Mouse (Mus musculus): ENCODE measurements around the gene 4930430A15Rik. TPM values are rescaled to one million over a fixed set of nuclear protein-coding genes. Genes with fewer than 3 reads are reported as not detected.

The 4930430A15Rik gene
- polyA plus RNA-seq (2012; ENCODE audit: insufficient read depth, low replicate concordance): not detected in 2 replicates

DNA sequence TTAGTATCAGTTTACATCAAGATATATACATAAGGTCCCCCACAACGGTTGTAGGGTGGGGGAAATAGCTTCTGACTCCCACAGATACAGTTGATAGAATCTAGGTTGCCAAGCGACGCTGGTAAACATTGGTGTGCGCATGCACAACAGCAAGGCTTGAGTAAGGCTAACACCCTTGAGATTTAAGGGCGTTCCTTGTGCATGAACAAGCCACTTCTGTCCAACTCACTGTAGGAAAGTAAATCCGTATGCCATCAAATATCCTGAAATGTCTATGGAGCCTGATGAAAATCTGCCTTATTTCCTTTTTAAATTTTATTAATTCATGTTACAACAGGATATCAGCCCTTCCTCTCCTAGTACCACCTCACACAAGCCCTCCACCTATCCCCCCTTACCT, at the start of gene 4930430A15Rik:
Gene 4930430A15Rik, minus strand, starts transcription at position 101 of the 400 bp plus-strand sequence.
- Histone ChIP-seq H3K36me3 (replicated peaks; ENCODE audit: low read length) (no peaks in the 10 kb centered on the region), H3K4me1 (no peaks in the 10 kb centered on the region), H3K27me3 (replicated peaks) (no peaks in the 10 kb centered on the region), H3K4me3 (replicated peaks) (no peak within 1 kb of the TSS), H3K9me3 (peaks cover 7% of the 10 kb centered on the region; the same call in 1 of the 2 replicates)
- no peak for TF ChIP-seq FLI1 (IDR thresholded peaks at IDR 0.05; ENCODE audit: low read length)
- TF ChIP-seq GATA1 (IDR thresholded peaks at IDR 0.05; ENCODE audit: borderline replicate concordance, low read length): no peak

DNA sequence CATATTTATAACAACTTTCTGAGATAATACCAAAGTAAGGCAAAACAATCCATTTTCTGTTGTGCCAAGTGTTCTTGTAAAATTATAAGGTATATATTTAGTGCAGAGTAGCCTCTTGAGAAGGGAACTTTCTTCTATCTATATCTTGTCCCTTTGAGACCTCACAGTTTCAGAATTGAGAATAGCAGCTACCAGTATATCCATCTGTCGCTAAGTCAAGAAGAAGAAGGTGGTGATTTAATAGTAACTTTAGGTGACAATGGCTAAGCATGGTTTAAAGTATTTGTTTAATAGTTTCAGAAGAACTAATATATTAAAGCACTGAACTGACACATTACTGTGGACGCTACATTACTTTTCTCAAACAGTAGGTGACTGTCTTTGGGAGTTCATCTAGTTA, 44.6 kb upstream of the 4930430A15Rik start, which contains the start of gene Olfr1277:
Gene Olfr1277, minus strand, starts transcription at position 101 of the 400 bp plus-strand sequence.
- no peaks in the 10 kb centered on the region for H3K4me1 ChIP-seq
- no peak for TF ChIP-seq GATA1 (IDR thresholded peaks at IDR 0.05; ENCODE audit: borderline replicate concordance, low read length)
- no peak for TF ChIP-seq FLI1 (IDR thresholded peaks at IDR 0.05; ENCODE audit: low read length)
- no peak within 1 kb of the TSS for H3K4me3 ChIP-seq (replicated peaks)
- no peaks in the 10 kb centered on the region for H3K9me3 ChIP-seq
- no peaks in the 10 kb centered on the region for H3K36me3 ChIP-seq (replicated peaks; ENCODE audit: low read length)
- H3K27me3 ChIP-seq (replicated peaks): no peaks in the 10 kb centered on the region

DNA sequence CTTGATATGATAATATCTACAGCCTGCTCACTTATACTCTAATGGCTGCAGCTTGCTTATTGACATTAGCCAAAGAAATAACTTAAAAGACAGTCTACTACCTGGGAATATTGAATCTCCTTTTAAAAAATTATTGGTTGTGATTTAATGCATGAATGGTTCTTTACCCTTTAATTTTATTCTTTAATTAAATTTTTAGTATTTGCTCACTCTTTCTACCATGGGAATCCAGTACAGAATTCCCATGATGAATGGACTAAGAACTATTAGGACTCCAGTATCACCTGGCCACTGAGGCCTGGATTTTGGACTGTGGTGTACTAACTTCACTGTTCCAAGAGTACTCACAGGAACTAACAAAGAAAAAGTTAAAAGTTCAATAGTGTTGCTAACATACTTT, 24.8 kb upstream of the 4930430A15Rik start, which contains the start of gene Olfr1276:
Gene Olfr1276, plus strand, starts transcription at position 301 of the 400 bp plus-strand sequence.
- no peak for TF ChIP-seq GATA1 (IDR thresholded peaks at IDR 0.05; ENCODE audit: borderline replicate concordance, low read length)
- no peaks in the 10 kb centered on the region for H3K36me3 ChIP-seq (replicated peaks; ENCODE audit: low read length)
- H3K27me3 ChIP-seq (replicated peaks): no peaks in the 10 kb centered on the region
- no peaks in the 10 kb centered on the region for H3K9me3 ChIP-seq
- no peaks in the 10 kb centered on the region for H3K4me1 ChIP-seq
- H3K4me3 ChIP-seq (replicated peaks): no peak within 1 kb of the TSS

DNA sequence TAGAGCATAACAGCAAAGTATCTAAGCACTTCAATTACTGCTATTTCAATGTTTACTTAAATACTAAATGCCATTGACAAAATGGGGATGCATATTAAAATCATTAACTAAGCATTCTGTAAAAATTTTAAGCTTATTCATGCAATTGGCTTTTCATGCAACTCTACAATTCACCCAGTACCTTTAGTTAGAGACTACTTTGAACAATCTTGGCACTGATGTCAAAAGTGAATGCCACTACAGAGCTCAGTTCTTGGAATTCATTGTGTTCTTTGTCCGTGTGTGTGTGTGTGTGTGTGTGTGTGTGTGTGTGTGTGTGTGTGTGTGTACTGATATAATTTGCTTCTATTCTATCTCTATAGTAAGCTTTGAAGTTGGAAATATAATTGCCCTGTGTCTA, 5.8 kb upstream of the 4930430A15Rik start, which contains the start of gene Olfr1275:
Gene Olfr1275, minus strand, starts transcription at position 101 of the 400 bp plus-strand sequence.
- H3K9me3 ChIP-seq: no peaks in the 10 kb centered on the region; the same call in 1 of the 2 replicates

DNA sequence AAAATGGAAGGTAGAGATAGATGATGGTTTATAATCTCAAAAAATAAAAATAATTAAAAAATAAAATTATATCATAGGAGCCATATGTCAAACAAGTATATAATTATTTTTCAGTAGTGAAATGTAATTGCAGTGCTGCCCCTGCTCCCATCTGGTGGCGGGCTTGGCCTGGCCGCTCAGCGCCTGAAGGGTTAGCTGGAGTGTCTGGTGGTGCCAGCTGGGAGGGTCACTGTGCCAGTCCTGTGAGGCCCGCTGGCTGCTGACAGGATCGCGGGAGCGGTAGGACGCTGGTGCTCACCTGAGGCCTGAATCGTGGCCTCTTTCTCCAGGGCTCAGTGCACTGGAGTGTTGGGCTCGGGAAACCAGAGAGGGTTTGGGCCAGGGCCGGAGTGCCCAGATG, 47.3 kb downstream of the 4930430A15Rik start:
- Histone ChIP-seq H3K4me3 (replicated peaks) (no peak overlapping the region), H3K9me3 (peaks cover 6% of the 10 kb centered on the region), H3K27me3 (replicated peaks) (no peaks in the 10 kb centered on the region), H3K4me1 (no peaks in the 10 kb centered on the region), H3K36me3 (replicated peaks; ENCODE audit: low read length) (no peaks in the 10 kb centered on the region)
- no peak for TF ChIP-seq GATA1 (IDR thresholded peaks at IDR 0.05; ENCODE audit: borderline replicate concordance, low read length)
- no peak for TF ChIP-seq FLI1 (IDR thresholded peaks at IDR 0.05; ENCODE audit: low read length)

More for the DNA sequence above, 5.8 kb upstream of the 4930430A15Rik start, which contains the start of gene Olfr1275:
- TF ChIP-seq FLI1 (IDR thresholded peaks at IDR 0.05; ENCODE audit: low read length) (no peak), GATA1 (IDR thresholded peaks at IDR 0.05; ENCODE audit: borderline replicate concordance, low read length) (no peak)
- no peaks in the 10 kb centered on the region for H3K36me3 ChIP-seq (replicated peaks; ENCODE audit: low read length)
- no peaks in the 10 kb centered on the region for H3K4me1 ChIP-seq
- H3K27me3 ChIP-seq (replicated peaks): no peaks in the 10 kb centered on the region
- H3K4me3 ChIP-seq (replicated peaks): no peak within 1 kb of the TSS

DNA sequence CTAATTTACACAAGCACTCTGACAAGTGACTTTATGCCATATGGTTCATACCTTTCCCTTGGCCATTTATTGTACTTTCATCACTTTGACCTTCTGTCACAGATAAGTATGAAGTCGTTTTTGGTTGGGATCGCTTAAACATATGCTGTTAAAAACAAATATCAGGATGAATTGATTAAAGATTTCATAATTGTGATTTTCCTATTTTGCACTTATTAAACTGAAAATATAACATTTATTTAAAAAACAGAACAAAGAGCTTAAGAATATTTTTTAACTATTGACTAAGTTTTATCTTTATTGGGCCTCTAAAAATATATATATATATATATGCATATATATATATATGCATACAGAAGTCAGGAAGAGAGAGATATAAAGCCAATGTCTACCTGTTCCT, 76.6 kb downstream of the 4930430A15Rik start, which contains the start of gene Gm15130:
Gene Gm15130, minus strand, starts transcription at position 101 of the 400 bp plus-strand sequence.
- TF ChIP-seq GATA1 (IDR thresholded peaks at IDR 0.05; ENCODE audit: borderline replicate concordance, low read length): no peak
- no peak for TF ChIP-seq FLI1 (IDR thresholded peaks at IDR 0.05; ENCODE audit: low read length)
- Histone ChIP-seq H3K4me1 (no peaks in the 10 kb centered on the region), H3K4me3 (replicated peaks) (no peak within 1 kb of the TSS), H3K27me3 (replicated peaks) (no peaks in the 10 kb centered on the region), H3K9me3 (no peaks in the 10 kb centered on the region), H3K36me3 (replicated peaks; ENCODE audit: low read length) (no peaks in the 10 kb centered on the region)

DNA sequence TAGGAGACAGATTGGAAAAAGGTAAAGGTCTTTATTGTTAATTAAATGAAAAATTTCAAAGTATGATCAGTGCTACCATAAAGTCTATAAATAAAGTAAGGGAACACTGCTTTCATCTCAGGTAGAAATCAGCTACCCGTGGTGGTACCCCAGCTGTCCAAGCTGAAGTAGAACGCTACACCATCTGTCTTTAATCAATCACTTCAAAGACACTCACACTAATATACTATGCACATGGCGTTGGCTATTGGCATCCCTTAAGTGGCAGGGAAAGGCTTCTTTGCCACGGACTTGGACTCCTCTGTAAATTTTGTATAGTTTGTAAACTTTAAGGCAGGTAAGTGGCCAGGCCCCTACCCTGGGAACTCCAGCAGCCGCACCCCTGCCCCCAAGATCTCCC, 93.7 kb downstream of the 4930430A15Rik start:
- no peaks in the 10 kb centered on the region for H3K36me3 ChIP-seq (replicated peaks; ENCODE audit: low read length)
- H3K27me3 ChIP-seq (replicated peaks): no peaks in the 10 kb centered on the region
- no peaks in the 10 kb centered on the region for H3K4me1 ChIP-seq
- no peak overlapping the region for H3K4me3 ChIP-seq (replicated peaks)
- no peaks in the 10 kb centered on the region for H3K9me3 ChIP-seq
- no peak for TF ChIP-seq FLI1 (IDR thresholded peaks at IDR 0.05; ENCODE audit: low read length)
- TF ChIP-seq GATA1 (IDR thresholded peaks at IDR 0.05; ENCODE audit: borderline replicate concordance, low read length): no peak

Other genes starting within 250 kb of the 4930430A15Rik start
- not detected in 2 replicates for gene Gm13941, start 123.6 kb downstream of the 4930430A15Rik start, polyA plus RNA-seq (2012; ENCODE audit: insufficient read depth, low replicate concordance)
- not detected in 2 replicates for gene Gm15130, start 76.7 kb downstream of the 4930430A15Rik start, polyA plus RNA-seq (2012; ENCODE audit: insufficient read depth, low replicate concordance)
- gene Olfr1275, start 5.7 kb upstream of the 4930430A15Rik start, polyA plus RNA-seq (2012; ENCODE audit: insufficient read depth, low replicate concordance): not detected in 2 replicates
- gene Olfr1276, start 24.9 kb upstream of the 4930430A15Rik start, polyA plus RNA-seq (2012; ENCODE audit: insufficient read depth, low replicate concordance): 1.2 TPM in 1 of 2 replicates, not detected in the other
- gene Olfr1277, start 44.5 kb upstream of the 4930430A15Rik start, polyA plus RNA-seq (2012; ENCODE audit: insufficient read depth, low replicate concordance): not detected in 2 replicates
- gene Olfr1278, start 60.5 kb upstream of the 4930430A15Rik start, polyA plus RNA-seq (2012; ENCODE audit: insufficient read depth, low replicate concordance): not detected in 2 replicates
- not detected in 2 replicates for gene Olfr1279, start 71.0 kb upstream of the 4930430A15Rik start, polyA plus RNA-seq (2012; ENCODE audit: insufficient read depth, low replicate concordance)
- not detected in 2 replicates for gene Olfr1280, start 84.4 kb upstream of the 4930430A15Rik start, polyA plus RNA-seq (2012; ENCODE audit: insufficient read depth, low replicate concordance)
- not detected in 2 replicates for gene Olfr1281, start 96.9 kb upstream of the 4930430A15Rik start, polyA plus RNA-seq (2012; ENCODE audit: insufficient read depth, low replicate concordance)
- not detected in 2 replicates for gene Olfr1282, start 106.5 kb upstream of the 4930430A15Rik start, polyA plus RNA-seq (2012; ENCODE audit: insufficient read depth, low replicate concordance)
- gene Olfr1283, start 137.2 kb upstream of the 4930430A15Rik start, polyA plus RNA-seq (2012; ENCODE audit: insufficient read depth, low replicate concordance): not detected in 2 replicates
- not detected in 2 replicates for gene Olfr1284, start 145.9 kb upstream of the 4930430A15Rik start, polyA plus RNA-seq (2012; ENCODE audit: insufficient read depth, low replicate concordance)
- not detected in 2 replicates for gene Olfr1286, start 193.5 kb upstream of the 4930430A15Rik start, polyA plus RNA-seq (2012; ENCODE audit: insufficient read depth, low replicate concordance)
- not detected in 2 replicates for gene Olfr1287, start 219.5 kb upstream of the 4930430A15Rik start, polyA plus RNA-seq (2012; ENCODE audit: insufficient read depth, low replicate concordance)
- not detected in 2 replicates for gene Olfr1288, start 244.5 kb upstream of the 4930430A15Rik start, polyA plus RNA-seq (2012; ENCODE audit: insufficient read depth, low replicate concordance)